Mouse (Mus musculus): ENCODE results near the gene Esrp2. TPM values are rescaled to one million over a fixed set of nuclear protein-coding genes. Genes with fewer than 3 reads are reported as not detected.

Esrp2 gene
- total RNA-seq, 2 experiments from 2014 or later: not detected

- intact Hi-C loops (cut with DNase I): no loop called here
- H3K4me3 ChIP-seq: no peak overlapping the region
- no peak for TF ChIP-seq CTCF (IDR thresholded peaks at IDR 0.05)
- H3K27ac ChIP-seq: no peak overlapping the region
- no peak for DNase-seq
Observed at GRCm38 (mm10) chr8:106163251-106163650, 26.5 kb upstream of the Esrp2 start.

- peak overlapping the region; percentile 84; the same call in 1 of the 2 replicates for H3K27ac ChIP-seq
- no peak for DNase-seq
- TF ChIP-seq CTCF (IDR thresholded peaks at IDR 0.05): no peak
- H3K4me3 ChIP-seq: no peak overlapping the region
- intact Hi-C loops (cut with DNase I): loop anchor here (5.0 kb wide), 1 partner anchor 37 kb away; no protein-coding TSS in a partner anchor
Observed at GRCm38 (mm10) chr8:106159876-106160275, 23.1 kb upstream of the Esrp2 start.

- TF ChIP-seq CTCF (IDR thresholded peaks at IDR 0.05): no peak
- peak; percentile 75 for DNase-seq
- intact Hi-C loops (cut with DNase I): loop anchor here (5.0 kb wide), 1 partner anchor 39 kb away; no protein-coding TSS in a partner anchor
- Histone ChIP-seq H3K4me3 (peak overlapping the region; percentile 30), H3K27ac (peak overlapping the region; percentile 84)
Observed at GRCm38 (mm10) chr8:106158381-106158780, 21.6 kb upstream of the Esrp2 start.

GRCm38 (mm10) chr8:106157419-106157818 lies 20.6 kb upstream of the Esrp2 start:
- peak overlapping the region; percentile 84; the same call in 1 of the 2 replicates for H3K27ac ChIP-seq
- DNase-seq: no peak
- intact Hi-C loops (cut with DNase I): loop anchor here (5.0 kb wide), 1 partner anchor 40 kb away; no protein-coding TSS in a partner anchor
- TF ChIP-seq CTCF (IDR thresholded peaks at IDR 0.05): no peak
- H3K4me3 ChIP-seq: no peak overlapping the region

- intact Hi-C loops (cut with DNase I): no loop called here
- TF ChIP-seq CTCF (IDR thresholded peaks at IDR 0.05): no peak
- H3K27ac ChIP-seq: no peak overlapping the region
- no peak overlapping the region for H3K4me3 ChIP-seq
- DNase-seq: no peak
Observed at GRCm38 (mm10) chr8:106152876-106153275, 16.1 kb upstream of the Esrp2 start.

GRCm38 (mm10) chr8:106151041-106151440 lies 14.3 kb upstream of the Esrp2 start:
- intact Hi-C loops (cut with DNase I): no loop called here
- no peak for TF ChIP-seq CTCF (IDR thresholded peaks at IDR 0.05)
- Histone ChIP-seq H3K4me3 (peak overlapping the region; percentile 90), H3K27ac (peak overlapping the region; percentile 86)
- DNase-seq: no peak

- TF ChIP-seq CTCF (IDR thresholded peaks at IDR 0.05): no peak
- intact Hi-C loops (cut with DNase I): no loop called here
- H3K27ac ChIP-seq: peak overlapping the region; percentile 86
- H3K4me3 ChIP-seq: peak overlapping the region; percentile 90
- peak; percentile 19 for DNase-seq
Observed at GRCm38 (mm10) chr8:106150653-106151000, 13.9 kb upstream of the Esrp2 start.

GRCm38 (mm10) chr8:106149801-106150652 lies 13.3 kb upstream of the Esrp2 start, which contains the start of gene Pla2g15:
Gene Pla2g15 (plus strand): TSS chr8:106150399.
- DNase-seq: peak; percentile 95
- peak within 1 kb of the TSS; percentile 86 for H3K27ac ChIP-seq
- TF ChIP-seq CTCF (IDR thresholded peaks at IDR 0.05): no peak
- H3K4me3 ChIP-seq: peak within 1 kb of the TSS; percentile 90
- intact Hi-C loops (cut with DNase I): no loop called here

- peak overlapping the region; percentile 68 for H3K27ac ChIP-seq
Observed at GRCm38 (mm10) chr8:106149025-106149424, 12.3 kb upstream of the Esrp2 start.

GRCm38 (mm10) chr8:106147868-106148565 lies 11.2 kb upstream of the Esrp2 start:
- peak; percentile 72 for DNase-seq
- TF ChIP-seq CTCF (IDR thresholded peaks at IDR 0.05): no peak
- intact Hi-C loops (cut with DNase I): no loop called here
- Histone ChIP-seq H3K4me3 (no peak overlapping the region), H3K27ac (peak overlapping the region; percentile 68)

More at GRCm38 (mm10) chr8:106149025-106149424, 12.3 kb upstream of the Esrp2 start:
- intact Hi-C loops (cut with DNase I): no loop called here
- H3K4me3 ChIP-seq: no peak overlapping the region
- DNase-seq: no peak
- TF ChIP-seq CTCF (IDR thresholded peaks at IDR 0.05): no peak

- H3K4me3 ChIP-seq: no peak overlapping the region
- TF ChIP-seq CTCF (IDR thresholded peaks at IDR 0.05): no peak
- intact Hi-C loops (cut with DNase I): no loop called here
- no peak overlapping the region for H3K27ac ChIP-seq
- no peak for DNase-seq
Observed at GRCm38 (mm10) chr8:106146014-106146413, 9.2 kb upstream of the Esrp2 start.

GRCm38 (mm10) chr8:106145331-106145730 lies 8.6 kb upstream of the Esrp2 start:
- H3K4me3 ChIP-seq: no peak overlapping the region
- intact Hi-C loops (cut with DNase I): no loop called here
- no peak for TF ChIP-seq CTCF (IDR thresholded peaks at IDR 0.05)
- DNase-seq: no peak
- 0 out of 2 replicates have a peak overlapping the region, but pooled peaks have one; percentile 10 for H3K27ac ChIP-seq

GRCm38 (mm10) chr8:106140769-106141168 lies 4.0 kb upstream of the Esrp2 start:
- peak; percentile 97 for TF ChIP-seq CTCF (IDR thresholded peaks at IDR 0.05)
- H3K4me3 ChIP-seq: no peak overlapping the region
- DNase-seq: peak; percentile 80
- intact Hi-C loops (cut with DNase I): loop anchor here (1.0 kb wide), 2 partner anchors 58 to 86 kb away; no protein-coding TSS in a partner anchor
- no peak overlapping the region for H3K27ac ChIP-seq

Measured in gastrocnemius, adult 2 months (tissue).